Mouse (Mus musculus): ENCODE data around the gene Ssr2.

Gene Ssr2

GRCm38 (mm10) chr3:88540085-88540484, 35.6 kb upstream of the Ssr2 start:
- intact Hi-C loops (cut with DNase I): loop anchor here (5.0 kb wide), 1 partner anchor 62 kb away; no protein-coding TSS in a partner anchor

- intact Hi-C loops (cut with DNase I): loop anchor here (5.0 kb wide), 1 partner anchor 60 kb away; no protein-coding TSS in a partner anchor
Observed at GRCm38 (mm10) chr3:88541622-88542401, 33.9 kb upstream of the Ssr2 start.

GRCm38 (mm10) chr3:88542486-88542885, 33.2 kb upstream of the Ssr2 start:
- intact Hi-C loops (cut with DNase I): loop anchor here (5.0 kb wide), 1 partner anchor 60 kb away; no protein-coding TSS in a partner anchor

- intact Hi-C loops (cut with DNase I): loop anchor here (5.0 kb wide), 1 partner anchor 59 kb away; no protein-coding TSS in a partner anchor
Observed at GRCm38 (mm10) chr3:88543174-88543573, 32.5 kb upstream of the Ssr2 start.

GRCm38 (mm10) chr3:88543651-88544410, 31.8 kb upstream of the Ssr2 start:
- intact Hi-C loops (cut with DNase I): loop anchor here (5.0 kb wide), 1 partner anchor 58 kb away; no protein-coding TSS in a partner anchor

- intact Hi-C loops (cut with DNase I): loop anchor here (5.0 kb wide), 1 partner anchor 58 kb away; no protein-coding TSS in a partner anchor
Observed at GRCm38 (mm10) chr3:88544514-88544913, 31.2 kb upstream of the Ssr2 start.

GRCm38 (mm10) chr3:88544955-88545591, 30.6 kb upstream of the Ssr2 start:
- intact Hi-C loops (cut with DNase I): loop anchor here (5.0 kb wide), 1 partner anchor 57 kb away; no protein-coding TSS in a partner anchor

- intact Hi-C loops (cut with DNase I): no loop called here
Observed at GRCm38 (mm10) chr3:88546674-88547418, 28.8 kb upstream of the Ssr2 start.

GRCm38 (mm10) chr3:88548180-88548917, 27.3 kb upstream of the Ssr2 start, which contains the start of gene Rab25:
TSS of gene Rab25 (minus strand) at chr3:88548300.
- intact Hi-C loops (cut with DNase I): no loop called here

GRCm38 (mm10) chr3:88551586-88551985, 24.1 kb upstream of the Ssr2 start:
- intact Hi-C loops (cut with DNase I): no loop called here

GRCm38 (mm10) chr3:88552082-88552645, 23.5 kb upstream of the Ssr2 start:
- intact Hi-C loops (cut with DNase I): no loop called here

GRCm38 (mm10) chr3:88552676-88553524, 22.8 kb upstream of the Ssr2 start, which contains the start of gene Lamtor2:
TSS of gene Lamtor2 (minus strand) at chr3:88553074.
- intact Hi-C loops (cut with DNase I): no loop called here

GRCm38 (mm10) chr3:88553525-88553879, 22.2 kb upstream of the Ssr2 start, which contains the start of gene Ubqln4:
TSS of gene Ubqln4 (plus strand) at chr3:88553758.
- intact Hi-C loops (cut with DNase I): no loop called here

GRCm38 (mm10) chr3:88553880-88554586, 21.6 kb upstream of the Ssr2 start:
- intact Hi-C loops (cut with DNase I): no loop called here

GRCm38 (mm10) chr3:88555069-88555605, 20.5 kb upstream of the Ssr2 start:
- intact Hi-C loops (cut with DNase I): no loop called here

GRCm38 (mm10) chr3:88555731-88556130, 19.9 kb upstream of the Ssr2 start:
- intact Hi-C loops (cut with DNase I): no loop called here

- intact Hi-C loops (cut with DNase I): no loop called here
Observed at GRCm38 (mm10) chr3:88556616-88557015, 19.1 kb upstream of the Ssr2 start.

- intact Hi-C loops (cut with DNase I): no loop called here
Observed at GRCm38 (mm10) chr3:88559596-88559995, 16.1 kb upstream of the Ssr2 start.

Data from adrenal gland (tissue).